Mouse (Mus musculus) heart, embryonic 16.5 days (tissue): ENCODE results near the gene Arid4a. TPM values are rescaled to one million over a fixed set of nuclear protein-coding genes. Genes with fewer than 3 reads are reported as not detected.

Experiments used
- ATAC-seq: fragments of 200-750 bp; cut with Nextera tagmentation; replicated peaks from 2 replicates; pipeline ENCODE4 v1.8.0; 2017; ENCODE audit warnings: moderate number of reproducible peaks; ENCODE audit not compliant: insufficient read depth, low FRiP score; ENCODE audit errors: extremely low read depth
- H3K27ac ChIP-seq: fragments of 300-500 bp; sonication (generic); 2 replicates; pipeline ENCODE4 v1.5.1; 2014; ENCODE audit warnings: mild to moderate bottlenecking, low read length, control low read depth, moderate library complexity
- H3K27me3 ChIP-seq: fragments of 300-500 bp; sonication (generic); 2 replicates; pipeline ENCODE4 v1.6.1; 2014; ENCODE audit warnings: low read length, mixed read lengths; ENCODE audit not compliant: control insufficient read depth, insufficient read depth
- H3K36me3 ChIP-seq: fragments of 300-500 bp; sonication (generic); 2 replicates; pipeline ENCODE4 v1.6.1; 2014; ENCODE audit not compliant: control insufficient read depth, insufficient read depth
- H3K4me1 ChIP-seq: fragments of 300-500 bp; sonication (generic); 2 replicates; pipeline ENCODE4 v1.6.1; 2014; ENCODE audit warnings: low read length, mixed read lengths; ENCODE audit not compliant: control insufficient read depth, insufficient read depth
- H3K4me2 ChIP-seq: fragments of 300-500 bp; sonication (generic); 2 replicates; pipeline ENCODE4 v1.6.1; 2014; ENCODE audit warnings: low read depth, mild to moderate bottlenecking, control low read depth, low read length
- H3K4me3 ChIP-seq: fragments of 300-500 bp; sonication (generic); 2 replicates; pipeline ENCODE4 v1.5.1; 2014; ENCODE audit warnings: mild to moderate bottlenecking, control low read depth, low read length
- H3K9ac ChIP-seq: fragments of 300-500 bp; sonication (generic); 2 replicates; pipeline ENCODE4 v1.6.1; 2014; ENCODE audit warnings: low read length, control low read depth
- H3K9me3 ChIP-seq: fragments of 300-500 bp; sonication (generic); replicated peaks from 2 replicates; pipeline ENCODE4 v1.6.1; 2016; ENCODE audit warnings: low read length; ENCODE audit not compliant: control insufficient read depth
- WGBS: fragments of 180-500 bp; shearing (Covaris S2); extraction: QIAGEN DNeasy Blood & Tissue Kit; methylation state at CpG from one replicate; pipeline ENCODE4 v1.1.7; 2014; 5-methylcytosine and 5-hydroxymethylcytosine counted together
- polyA plus RNA-seq: library from polyadenylated mRNA; unstranded; fragments of >200 nt; fragmentation: Nextera tagmentation; extraction: Ambion mirVana; gene quantifications from 2 replicates; pipeline ENCODE4 v1.2.1, GENCODE M21; 2015

Arid4a gene
- polyA plus RNA-seq, 1 experiment from 2014 or later = 29.3 TPM

DNA sequence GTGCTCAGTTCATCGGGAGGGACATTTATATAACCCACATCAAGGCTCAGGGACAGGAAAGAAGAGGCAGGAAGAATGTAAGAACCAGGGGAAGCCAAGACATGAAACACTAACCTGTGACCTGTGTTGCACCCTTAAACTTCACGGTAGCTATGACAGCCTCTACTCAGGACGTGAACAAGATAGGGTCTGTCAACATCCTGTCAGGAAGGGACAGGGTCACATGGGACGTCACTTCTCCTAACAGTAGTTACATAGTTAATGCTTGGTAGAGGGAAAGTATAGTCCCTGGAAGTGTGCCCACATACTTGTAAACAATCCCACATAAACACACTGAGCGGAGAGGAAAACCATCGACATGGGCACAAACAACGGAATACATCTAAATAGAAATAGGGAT is 8.9 kb upstream of the Arid4a start:
- H3K4me1 ChIP-seq = peaks cover 17% of the 10 kb centered on the region
- peaks cover 37% of the 10 kb centered on the region for H3K36me3 ChIP-seq
- no peaks in the 10 kb centered on the region for H3K9me3 ChIP-seq
- no peak overlapping the region for H3K4me3 ChIP-seq
- H3K4me2 ChIP-seq = no peak overlapping the region
- WGBS = 46% methylated on average over 7 of the region's 7 CpGs
- no peak overlapping the region for H3K9ac ChIP-seq
- ATAC-seq = no peak
- H3K27ac ChIP-seq = no peak overlapping the region
- no peaks in the 10 kb centered on the region for H3K27me3 ChIP-seq

- WGBS = 27% methylated on average over 4 of the region's 4 CpGs
- no peak overlapping the region for H3K9ac ChIP-seq
- H3K9me3 ChIP-seq = no peaks in the 10 kb centered on the region
- ATAC-seq = peak; percentile 52; the same call in 1 of the 2 replicates
- H3K4me1 ChIP-seq = peaks cover 37% of the 10 kb centered on the region
- H3K27ac ChIP-seq = no peak overlapping the region
- peaks cover 34% of the 10 kb centered on the region for H3K36me3 ChIP-seq
- H3K4me2 ChIP-seq = no peak overlapping the region
- no peaks in the 10 kb centered on the region for H3K27me3 ChIP-seq
- no peak overlapping the region for H3K4me3 ChIP-seq
Observed at GRCm38 (mm10) chr12:71009769-71010168, 6.0 kb upstream of the Arid4a start.

- peak overlapping the region; percentile 99 for H3K27ac ChIP-seq
- peaks cover 30% of the 10 kb centered on the region for H3K4me1 ChIP-seq
- peak overlapping the region; percentile 93 for H3K9ac ChIP-seq
- H3K27me3 ChIP-seq = no peaks in the 10 kb centered on the region
- peaks cover 13% of the 10 kb centered on the region for H3K36me3 ChIP-seq
- H3K9me3 ChIP-seq = no peaks in the 10 kb centered on the region
- peak overlapping the region; percentile 72 for H3K4me3 ChIP-seq
- peak overlapping the region; percentile 71 for H3K4me2 ChIP-seq
- peak; percentile 69 for ATAC-seq
- under 1% methylated on average over 31 of the region's 32 CpGs for WGBS
Observed at GRCm38 (mm10) chr12:71014845-71015362, 886 bp upstream of the Arid4a start.

GRCm38 (mm10) chr12:71016211-71016502 is 367 bp downstream of the Arid4a start:
- under 1% methylated on average over 31 of the region's 33 CpGs for WGBS
- Histone ChIP-seq H3K4me3 (peak overlapping the region; percentile 72), H3K27ac (peak overlapping the region; percentile 95), H3K27me3 (no peaks in the 10 kb centered on the region), H3K4me1 (peaks cover 27% of the 10 kb centered on the region), H3K4me2 (peak overlapping the region; percentile 83), H3K9ac (peak overlapping the region; percentile 90), H3K36me3 (peaks cover 17% of the 10 kb centered on the region), H3K9me3 (no peaks in the 10 kb centered on the region)
- no peak for ATAC-seq

DNA sequence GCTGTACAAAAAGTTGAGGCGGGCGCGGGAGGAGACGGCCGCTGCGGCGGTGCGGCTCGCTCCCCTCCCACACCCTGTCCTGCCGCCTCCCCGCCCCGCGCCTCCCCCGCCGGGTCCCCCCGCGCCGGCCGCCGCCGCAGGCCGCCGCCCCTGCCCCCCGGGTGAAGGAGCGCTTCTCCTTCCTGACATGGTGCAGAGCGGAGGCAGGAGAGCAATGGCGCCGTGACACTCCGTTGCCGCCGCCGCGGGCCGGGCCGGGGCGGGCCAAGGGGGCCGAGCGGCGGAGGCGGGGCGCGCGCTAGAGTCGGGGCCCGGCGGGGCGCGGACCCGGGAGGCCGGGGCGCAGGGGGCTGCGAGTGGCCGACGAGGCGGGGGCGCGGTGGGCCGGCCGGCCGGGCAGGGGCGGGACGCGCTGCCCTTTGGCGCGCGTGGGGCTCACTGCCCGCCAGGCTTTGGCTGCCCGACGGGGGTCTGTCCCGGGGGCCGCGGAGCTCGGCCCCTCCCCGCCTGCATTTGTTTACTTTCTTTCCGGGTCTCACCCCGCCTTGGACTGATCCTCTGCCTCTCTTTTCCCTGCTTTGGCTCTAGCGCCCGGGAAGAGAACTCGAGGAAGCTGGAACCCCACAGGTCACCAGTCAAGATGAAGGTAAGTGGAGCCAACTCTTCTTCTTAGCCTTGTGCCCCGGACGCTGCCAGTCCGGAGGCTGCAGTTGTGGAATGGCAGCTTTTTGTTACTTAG is 882 bp downstream of the Arid4a start:
- Histone ChIP-seq H3K9ac (peak overlapping the region; percentile 90), H3K4me3 (peak overlapping the region; percentile 72), H3K4me1 (peaks cover 26% of the 10 kb centered on the region), H3K36me3 (peaks cover 17% of the 10 kb centered on the region), H3K4me2 (peak overlapping the region; percentile 83), H3K27me3 (no peaks in the 10 kb centered on the region), H3K27ac (peak overlapping the region; percentile 95), H3K9me3 (no peaks in the 10 kb centered on the region)
- ATAC-seq = peak; percentile 14; the same call in 1 of the 2 replicates
- 3% methylated on average over 33 of the region's 82 CpGs for WGBS

GRCm38 (mm10) chr12:71017242-71017571 is 1.4 kb downstream of the Arid4a start:
- no peaks in the 10 kb centered on the region for H3K27me3 ChIP-seq
- peak overlapping the region; percentile 90 for H3K9ac ChIP-seq
- WGBS = 8% methylated on average over 5 of the region's 5 CpGs
- H3K4me1 ChIP-seq = peaks cover 21% of the 10 kb centered on the region
- peak overlapping the region; percentile 95 for H3K27ac ChIP-seq
- peaks cover 20% of the 10 kb centered on the region for H3K36me3 ChIP-seq
- H3K4me2 ChIP-seq = peak overlapping the region; percentile 83
- peak overlapping the region; percentile 72 for H3K4me3 ChIP-seq
- no peak for ATAC-seq
- no peaks in the 10 kb centered on the region for H3K9me3 ChIP-seq

DNA sequence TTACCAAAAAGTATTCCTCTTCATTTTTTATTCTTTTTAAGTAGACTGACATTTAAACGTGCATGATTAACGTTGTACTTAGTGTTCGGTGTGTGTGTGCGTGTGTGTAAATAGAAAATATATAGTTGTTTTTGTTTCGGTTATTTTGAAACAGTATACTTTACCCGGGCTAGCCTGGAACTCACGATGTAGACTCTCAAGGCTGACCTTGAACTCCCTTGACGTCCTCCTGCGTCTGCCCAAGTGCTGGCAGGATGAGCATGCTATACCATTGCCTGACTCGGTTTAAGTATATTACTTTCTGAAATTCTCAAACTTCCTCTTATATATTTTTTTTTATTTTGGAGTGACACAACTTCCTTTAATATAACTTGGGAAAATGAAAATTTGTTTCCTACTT is 2.0 kb downstream of the Arid4a start:
- no peak overlapping the region for H3K9ac ChIP-seq
- H3K4me3 ChIP-seq = no peak overlapping the region

DNA sequence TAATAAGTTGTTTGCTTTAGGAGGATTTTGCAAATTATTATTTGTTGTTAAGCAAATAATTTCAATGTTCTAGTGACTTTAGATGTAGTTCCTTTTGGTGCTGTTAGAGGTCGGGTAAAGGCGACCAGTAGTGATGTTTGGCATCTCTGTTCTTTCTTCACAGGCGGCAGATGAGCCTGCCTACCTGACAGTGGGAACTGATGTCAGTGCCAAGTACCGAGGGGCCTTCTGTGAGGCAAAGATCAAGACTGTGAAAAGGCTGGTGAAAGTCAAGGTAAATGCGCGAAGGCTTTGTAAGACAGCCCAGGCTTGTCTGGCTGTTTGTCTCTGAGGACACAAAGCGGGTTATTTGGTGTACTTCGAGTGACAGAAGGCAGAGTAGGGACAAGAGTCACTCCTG is 3.4 kb downstream of the Arid4a start:
- H3K9ac ChIP-seq = no peak overlapping the region
- H3K27ac ChIP-seq = no peak overlapping the region
- H3K4me3 ChIP-seq = no peak overlapping the region
- WGBS = 87% methylated on average over 8 of the region's 8 CpGs
- H3K36me3 ChIP-seq = peaks cover 31% of the 10 kb centered on the region
- peaks cover 6% of the 10 kb centered on the region for H3K4me1 ChIP-seq
- no peaks in the 10 kb centered on the region for H3K9me3 ChIP-seq
- no peak for ATAC-seq
- no peaks in the 10 kb centered on the region for H3K27me3 ChIP-seq
- no peak overlapping the region for H3K4me2 ChIP-seq

More for the DNA sequence above, 2.0 kb downstream of the Arid4a start:
- Histone ChIP-seq H3K27ac (no peak overlapping the region), H3K4me2 (peak overlapping the region; percentile 83), H3K9me3 (no peaks in the 10 kb centered on the region), H3K36me3 (peaks cover 21% of the 10 kb centered on the region), H3K4me1 (peaks cover 17% of the 10 kb centered on the region), H3K27me3 (no peaks in the 10 kb centered on the region)
- WGBS = 79% methylated on average over 10 of the region's 10 CpGs
- ATAC-seq = no peak

DNA sequence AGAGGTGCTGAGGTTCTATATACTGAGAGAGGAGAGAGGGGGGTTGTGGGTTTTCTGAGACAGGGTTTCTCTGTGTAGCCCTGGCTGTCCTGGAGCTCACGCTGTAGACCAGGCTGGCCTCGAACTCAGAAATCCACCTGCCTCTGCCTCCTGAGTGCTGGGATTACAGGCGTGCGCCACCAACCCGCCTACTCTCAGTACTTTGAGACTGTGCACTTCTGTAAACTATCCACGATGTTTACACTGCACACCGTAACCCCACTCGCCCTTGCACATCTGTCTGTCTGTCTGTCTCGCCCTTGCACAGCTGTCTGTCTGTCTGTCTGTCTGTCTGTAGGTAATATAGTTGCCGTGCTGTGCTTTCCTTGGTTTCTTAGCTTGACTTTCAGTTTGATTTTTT is 8.6 kb downstream of the Arid4a start:
- ATAC-seq = no peak
- H3K4me1 ChIP-seq = no peaks in the 10 kb centered on the region
- no peaks in the 10 kb centered on the region for H3K27me3 ChIP-seq
- 92% methylated on average over 10 of the region's 10 CpGs for WGBS
- no peaks in the 10 kb centered on the region for H3K9me3 ChIP-seq
- no peak overlapping the region for H3K4me3 ChIP-seq
- H3K9ac ChIP-seq = no peak overlapping the region
- no peak overlapping the region for H3K4me2 ChIP-seq
- H3K36me3 ChIP-seq = peaks cover 51% of the 10 kb centered on the region
- H3K27ac ChIP-seq = no peak overlapping the region
